Mouse (Mus musculus): ENCODE results near the gene Mettl7a1. TPM values are rescaled to one million over a fixed set of nuclear protein-coding genes. Genes with fewer than 3 reads are reported as not detected.
"Not testable (repeated sequence)": the region's sequence is repeated elsewhere in the genome, so short reads cannot be mapped to it uniquely, and the experiment has no call there.

Mettl7a1 gene
- polyA plus RNA-seq, 1 experiment from 2014 or later, result 3.3 TPM

DNA sequence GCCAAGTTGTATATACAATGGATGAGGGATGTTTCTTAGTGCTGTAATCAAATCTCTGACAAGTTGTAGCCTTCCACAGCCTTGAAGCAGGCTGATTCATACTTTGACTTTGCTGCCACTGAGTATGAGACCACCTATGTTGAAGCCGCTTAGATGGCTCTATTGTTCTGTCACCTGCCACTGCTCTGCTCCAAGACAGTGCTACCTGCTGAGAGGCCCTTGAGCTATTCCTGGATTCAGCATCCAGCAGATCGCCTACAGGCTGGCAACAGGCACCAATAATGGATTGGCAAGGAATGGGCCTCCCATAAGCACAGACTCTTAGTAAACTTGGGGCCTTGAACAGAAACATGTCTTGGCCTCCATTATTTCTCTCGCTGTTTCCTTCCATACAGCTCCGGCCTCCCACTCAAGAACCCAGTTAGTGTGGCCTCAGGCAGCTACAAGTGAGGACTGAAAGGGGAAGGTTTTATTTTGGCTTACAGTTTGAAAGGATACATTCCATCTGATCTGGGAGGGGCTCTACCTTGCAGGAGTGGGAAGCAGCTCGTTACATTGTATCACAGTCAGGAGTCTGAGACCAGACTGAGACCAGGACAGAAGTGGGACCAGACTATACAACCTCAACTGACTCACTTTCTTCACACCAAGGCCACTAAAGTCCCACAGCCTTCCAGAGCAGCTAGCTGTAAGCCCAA is 10.7 kb downstream of the Mettl7a1 start:
- DNase-seq (no peak), ATAC-seq (ENCODE audit: low FRiP score, low TSS enrichment) (no peak)
- Histone ChIP-seq H3K36me3 (ENCODE audit: control insufficient read depth, insufficient read depth, low read length) (no peaks in the 10 kb centered on the region), H3K27ac (replicated peaks; ENCODE audit: low read depth, low read length) (no peak overlapping the region), H3K27me3 (ENCODE audit: control insufficient read depth, insufficient read depth, low read length) (no peaks in the 10 kb centered on the region), H3K4me1 (ENCODE audit: control insufficient read depth, insufficient read depth, low read length) (no peaks in the 10 kb centered on the region), H3K9me3 (ENCODE audit: control insufficient read depth, low read length) (no peaks in the 10 kb centered on the region), H3K4me3 (replicated peaks; ENCODE audit: low read depth, low read length) (no peak overlapping the region), H3K4me2 (ENCODE audit: low read length) (no peak overlapping the region), H3K9ac (replicated peaks; ENCODE audit: low read length) (no peak overlapping the region)
- 93% methylated on average over 5 of the region's 5 CpGs for WGBS

DNA sequence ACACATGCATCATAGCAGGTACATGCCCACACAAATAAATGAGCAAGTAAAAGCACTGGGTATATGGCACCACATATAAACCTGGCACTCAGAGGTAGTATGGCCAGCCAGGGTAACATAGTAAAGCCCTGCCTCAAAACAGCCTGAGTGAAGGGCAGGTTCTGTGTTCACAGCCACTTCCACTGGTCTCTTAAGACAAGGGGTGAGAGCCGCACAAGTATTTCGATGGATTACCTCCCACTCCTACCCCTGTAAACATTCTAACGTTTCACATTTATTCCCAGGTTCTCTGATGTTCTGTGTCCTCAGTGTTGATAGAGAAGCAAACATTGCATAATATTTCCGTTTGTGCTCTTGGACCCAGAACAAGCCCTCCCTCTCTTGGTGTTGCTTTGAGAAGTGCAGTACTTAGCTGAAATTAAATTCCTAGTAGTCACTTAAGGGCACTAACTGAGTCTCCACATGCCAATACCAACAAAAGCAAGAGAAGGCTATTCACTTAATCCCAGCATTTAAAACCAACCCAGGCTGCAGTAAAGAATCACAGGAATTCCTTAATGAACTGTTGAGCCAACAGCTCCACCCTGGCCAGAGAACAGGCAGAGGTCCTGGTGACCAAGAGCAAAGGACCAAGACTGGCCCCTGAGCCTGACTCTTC is 14.2 kb downstream of the Mettl7a1 start:
- WGBS, result 79% methylated on average over 4 of the region's 4 CpGs
- ATAC-seq (ENCODE audit: low FRiP score, low TSS enrichment), result not testable (repeated sequence)

DNA sequence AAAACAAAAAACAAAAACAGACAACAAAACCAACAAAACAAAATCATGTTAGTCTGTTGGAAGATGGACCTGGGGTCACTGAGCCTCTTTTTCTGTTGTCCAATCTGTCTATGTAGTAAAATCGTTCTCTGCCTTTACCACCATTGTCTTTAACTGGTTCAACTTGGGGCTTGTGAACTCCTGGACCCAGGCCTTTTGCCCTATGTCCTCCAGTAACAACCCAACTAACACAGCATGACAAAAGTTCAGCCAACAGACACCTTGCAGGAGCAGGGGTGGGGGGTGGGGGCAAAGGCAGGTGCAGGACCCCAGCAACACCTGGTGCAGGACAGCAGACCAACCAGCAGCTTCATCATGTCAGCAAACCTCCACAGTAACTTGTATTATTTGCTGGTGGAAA is 15.9 kb downstream of the Mettl7a1 start:
- Histone ChIP-seq H3K4me2 (ENCODE audit: low read length) (no peak overlapping the region), H3K27ac (replicated peaks; ENCODE audit: low read depth, low read length) (no peak overlapping the region), H3K9me3 (ENCODE audit: control insufficient read depth, low read length) (no peaks in the 10 kb centered on the region), H3K27me3 (ENCODE audit: control insufficient read depth, insufficient read depth, low read length) (no peaks in the 10 kb centered on the region), H3K4me1 (ENCODE audit: control insufficient read depth, insufficient read depth, low read length) (no peaks in the 10 kb centered on the region), H3K36me3 (ENCODE audit: control insufficient read depth, insufficient read depth, low read length) (no peaks in the 10 kb centered on the region), H3K9ac (replicated peaks; ENCODE audit: low read length) (no peak overlapping the region), H3K4me3 (replicated peaks; ENCODE audit: low read depth, low read length) (no peak overlapping the region)
- ATAC-seq (ENCODE audit: low FRiP score, low TSS enrichment) (no peak), DNase-seq (no peak)
- whole genome bisulfite sequencing, result 100% methylated on average over 1 of the region's 1 CpGs

More for the DNA sequence above, 14.2 kb downstream of the Mettl7a1 start:
- H3K27me3 ChIP-seq (ENCODE audit: control insufficient read depth, insufficient read depth, low read length); DNase-seq; H3K4me1 ChIP-seq (ENCODE audit: control insufficient read depth, insufficient read depth, low read length); H3K4me2 ChIP-seq (ENCODE audit: low read length); H3K9ac ChIP-seq (replicated peaks; ENCODE audit: low read length); H3K36me3 ChIP-seq (ENCODE audit: control insufficient read depth, insufficient read depth, low read length); H3K4me3 ChIP-seq (replicated peaks; ENCODE audit: low read depth, low read length); H3K27ac ChIP-seq (replicated peaks; ENCODE audit: low read depth, low read length); H3K9me3 ChIP-seq (ENCODE audit: control insufficient read depth, low read length): not testable (repeated sequence)

DNA sequence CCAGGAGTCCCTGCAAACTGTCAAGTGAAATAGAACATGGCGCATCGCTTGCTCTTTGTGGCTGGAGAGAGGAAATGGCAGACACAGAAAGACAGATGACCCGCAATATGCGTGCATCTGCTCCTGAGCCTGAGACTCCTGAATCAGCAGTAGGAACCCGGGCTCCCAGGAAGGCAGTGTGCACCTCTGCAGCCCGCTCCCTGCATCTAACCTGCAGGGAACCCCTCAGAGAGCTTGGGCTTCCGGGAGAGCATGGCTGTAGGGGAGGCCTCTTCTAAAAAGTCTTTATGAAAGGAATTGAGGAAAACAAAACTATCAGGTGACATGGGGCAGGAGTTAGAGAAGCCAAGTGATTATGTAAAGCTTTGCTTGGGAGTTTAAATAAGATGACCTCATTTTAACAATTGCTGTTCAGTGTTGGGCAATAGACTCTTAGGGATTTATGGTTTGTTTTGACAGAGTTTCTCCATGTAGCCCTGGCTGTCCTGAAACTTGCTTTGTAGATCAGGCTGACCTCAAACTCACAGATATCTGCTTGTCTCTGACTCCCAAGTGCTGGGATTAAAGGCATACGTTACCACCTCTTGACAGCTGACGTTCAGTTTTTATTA is 16.5 kb downstream of the Mettl7a1 start:
- H3K27me3 ChIP-seq (ENCODE audit: control insufficient read depth, insufficient read depth, low read length), result no peaks in the 10 kb centered on the region
- no peaks in the 10 kb centered on the region for H3K36me3 ChIP-seq (ENCODE audit: control insufficient read depth, insufficient read depth, low read length)
- no peak overlapping the region for H3K4me3 ChIP-seq (replicated peaks; ENCODE audit: low read depth, low read length)
- no peak overlapping the region for H3K27ac ChIP-seq (replicated peaks; ENCODE audit: low read depth, low read length)
- no peak overlapping the region for H3K4me2 ChIP-seq (ENCODE audit: low read length)
- no peak overlapping the region for H3K9ac ChIP-seq (replicated peaks; ENCODE audit: low read length)
- 80% methylated on average over 9 of the region's 9 CpGs for WGBS
- H3K9me3 ChIP-seq (ENCODE audit: control insufficient read depth, low read length), result no peaks in the 10 kb centered on the region
- no peaks in the 10 kb centered on the region for H3K4me1 ChIP-seq (ENCODE audit: control insufficient read depth, insufficient read depth, low read length)
- no peak for ATAC-seq (ENCODE audit: low FRiP score, low TSS enrichment)
- no peak for DNase-seq

DNA sequence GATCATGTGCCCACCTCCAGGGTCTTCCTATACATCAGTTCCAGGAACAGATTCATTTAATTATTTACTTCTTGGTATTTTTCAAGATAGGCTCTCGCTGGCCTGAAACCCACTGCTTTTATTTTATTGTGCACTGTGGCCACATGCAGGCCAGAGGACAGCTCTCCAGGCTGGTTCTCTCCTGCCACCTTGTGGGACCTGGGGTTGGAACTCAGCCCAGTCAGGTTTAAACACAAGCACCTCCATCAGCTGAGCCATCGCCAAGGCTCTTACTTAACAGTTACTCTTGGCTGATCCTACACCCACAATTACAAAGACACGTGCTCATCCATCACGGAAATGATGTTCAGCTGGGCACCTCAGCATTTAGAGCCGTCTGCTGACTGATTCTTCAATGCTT is 17.2 kb downstream of the Mettl7a1 start:
- H3K9ac ChIP-seq (replicated peaks; ENCODE audit: low read length), result no peak overlapping the region
- H3K36me3 ChIP-seq (ENCODE audit: control insufficient read depth, insufficient read depth, low read length), result no peaks in the 10 kb centered on the region
- no peak overlapping the region for H3K4me3 ChIP-seq (replicated peaks; ENCODE audit: low read depth, low read length)
- H3K9me3 ChIP-seq (ENCODE audit: control insufficient read depth, low read length), result no peaks in the 10 kb centered on the region
- no peaks in the 10 kb centered on the region for H3K4me1 ChIP-seq (ENCODE audit: control insufficient read depth, insufficient read depth, low read length)
- DNase-seq (peak; percentile 26), ATAC-seq (ENCODE audit: low FRiP score, low TSS enrichment) (no peak)
- H3K27me3 ChIP-seq (ENCODE audit: control insufficient read depth, insufficient read depth, low read length), result no peaks in the 10 kb centered on the region
- H3K27ac ChIP-seq (replicated peaks; ENCODE audit: low read depth, low read length), result no peak overlapping the region
- H3K4me2 ChIP-seq (ENCODE audit: low read length), result no peak overlapping the region
- WGBS, result 64% methylated on average over 5 of the region's 5 CpGs

DNA sequence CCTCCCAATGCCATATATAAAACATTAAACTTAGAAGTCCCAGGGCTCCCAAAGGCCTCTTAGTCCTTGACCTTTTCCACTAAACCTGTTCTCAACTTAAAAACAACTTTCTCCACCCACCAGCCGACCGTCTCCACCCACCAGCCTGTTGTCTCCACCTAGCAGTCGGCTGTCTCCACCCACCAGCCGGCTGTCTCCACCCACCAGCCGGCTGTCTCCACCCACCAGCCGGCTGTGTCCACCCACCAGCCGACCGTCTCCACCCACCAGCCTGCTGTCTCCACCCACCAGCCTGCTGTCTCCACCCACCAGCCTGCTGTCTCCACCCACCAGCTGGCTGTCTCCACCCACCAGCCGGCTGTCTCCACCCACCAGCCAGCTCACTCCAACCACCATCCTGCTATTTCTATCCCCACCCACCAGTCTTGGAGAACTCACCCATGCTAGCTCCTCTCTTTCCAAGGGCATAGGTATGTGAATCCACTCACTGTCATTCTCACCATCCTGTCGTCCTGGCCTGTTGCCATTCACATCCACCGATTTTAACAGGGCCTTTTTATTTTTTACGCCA is 20.2 kb downstream of the Mettl7a1 start:
- Histone ChIP-seq H3K27me3 (ENCODE audit: control insufficient read depth, insufficient read depth, low read length) (no peaks in the 10 kb centered on the region), H3K4me3 (replicated peaks; ENCODE audit: low read depth, low read length) (no peak overlapping the region), H3K4me2 (ENCODE audit: low read length) (no peak overlapping the region), H3K9ac (replicated peaks; ENCODE audit: low read length) (no peak overlapping the region), H3K9me3 (ENCODE audit: control insufficient read depth, low read length) (no peaks in the 10 kb centered on the region), H3K4me1 (ENCODE audit: control insufficient read depth, insufficient read depth, low read length) (no peaks in the 10 kb centered on the region), H3K36me3 (ENCODE audit: control insufficient read depth, insufficient read depth, low read length) (no peaks in the 10 kb centered on the region), H3K27ac (replicated peaks; ENCODE audit: low read depth, low read length) (no peak overlapping the region)
- ATAC-seq (ENCODE audit: low FRiP score, low TSS enrichment) (no peak), DNase-seq (no peak)
- WGBS, result 76% methylated on average over 12 of the region's 12 CpGs

DNA sequence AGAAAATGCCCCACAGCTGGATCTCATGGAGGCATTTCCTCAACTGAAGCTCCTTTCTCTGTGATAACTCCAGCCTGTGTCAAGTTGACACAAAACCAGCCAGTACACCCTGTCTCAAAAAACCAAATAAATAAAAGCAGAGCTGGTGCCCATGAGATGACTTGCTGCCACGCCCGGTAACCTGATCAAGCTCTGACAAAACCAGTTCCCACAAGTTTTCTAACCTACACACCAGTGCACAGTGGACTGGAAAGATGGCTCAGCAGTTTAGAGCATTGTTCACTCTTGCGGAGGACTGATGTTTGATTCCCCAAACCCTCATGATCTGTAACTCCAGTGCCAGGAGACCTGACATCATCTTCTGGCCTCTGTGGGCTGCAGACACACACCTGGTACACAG is 21.3 kb downstream of the Mettl7a1 start:
- no peaks in the 10 kb centered on the region for H3K36me3 ChIP-seq (ENCODE audit: control insufficient read depth, insufficient read depth, low read length)
- H3K4me2 ChIP-seq (ENCODE audit: low read length), result no peak overlapping the region
- no peak overlapping the region for H3K27ac ChIP-seq (replicated peaks; ENCODE audit: low read depth, low read length)
- H3K27me3 ChIP-seq (ENCODE audit: control insufficient read depth, insufficient read depth, low read length), result no peaks in the 10 kb centered on the region
- H3K4me1 ChIP-seq (ENCODE audit: control insufficient read depth, insufficient read depth, low read length), result no peaks in the 10 kb centered on the region
- no peaks in the 10 kb centered on the region for H3K9me3 ChIP-seq (ENCODE audit: control insufficient read depth, low read length)
- no peak for DNase-seq
- ATAC-seq (ENCODE audit: low FRiP score, low TSS enrichment), result no peak
- WGBS, result 94% methylated on average over 3 of the region's 3 CpGs
- H3K4me3 ChIP-seq (replicated peaks; ENCODE audit: low read depth, low read length), result no peak overlapping the region
- no peak overlapping the region for H3K9ac ChIP-seq (replicated peaks; ENCODE audit: low read length)

DNA sequence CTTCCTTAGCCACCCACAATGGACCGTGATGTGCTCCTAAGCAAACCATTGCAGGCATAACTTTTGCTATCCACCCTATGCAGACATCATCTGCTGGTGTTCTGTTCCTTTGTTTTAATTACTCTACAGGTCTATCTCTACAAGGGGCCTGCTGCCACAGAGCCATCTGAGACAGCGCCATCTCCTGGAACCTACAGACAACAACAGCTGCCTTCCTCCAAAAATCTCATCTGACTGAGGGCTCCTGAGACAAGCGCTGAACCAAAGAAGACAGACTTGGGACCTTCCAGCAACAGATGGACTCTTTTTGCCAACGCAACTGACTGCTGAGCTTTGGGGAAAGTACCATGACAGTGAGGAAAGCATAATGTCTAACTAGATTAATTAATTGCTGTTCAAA is 24.1 kb downstream of the Mettl7a1 start:
- not testable (repeated sequence) for H3K27ac ChIP-seq (replicated peaks; ENCODE audit: low read depth, low read length); H3K9ac ChIP-seq (replicated peaks; ENCODE audit: low read length); H3K4me3 ChIP-seq (replicated peaks; ENCODE audit: low read depth, low read length); ATAC-seq (ENCODE audit: low FRiP score, low TSS enrichment); H3K9me3 ChIP-seq (ENCODE audit: control insufficient read depth, low read length); H3K27me3 ChIP-seq (ENCODE audit: control insufficient read depth, insufficient read depth, low read length); H3K4me1 ChIP-seq (ENCODE audit: control insufficient read depth, insufficient read depth, low read length); H3K36me3 ChIP-seq (ENCODE audit: control insufficient read depth, insufficient read depth, low read length); DNase-seq; H3K4me2 ChIP-seq (ENCODE audit: low read length)
- WGBS, result 61% methylated on average over 3 of the region's 4 CpGs
